Mouse (Mus musculus) liver, adult (tissue): ENCODE measurements around the gene Gm266.

Experiments used
- GATA4 ChIP-seq: IDR thresholded peaks from 2 replicates; pipeline ENCODE4 v1.6.1; 2014; ENCODE audit warnings: mild to moderate bottlenecking, low read length; ENCODE audit not compliant: insufficient replicate concordance

The Gm266 gene

DNA sequence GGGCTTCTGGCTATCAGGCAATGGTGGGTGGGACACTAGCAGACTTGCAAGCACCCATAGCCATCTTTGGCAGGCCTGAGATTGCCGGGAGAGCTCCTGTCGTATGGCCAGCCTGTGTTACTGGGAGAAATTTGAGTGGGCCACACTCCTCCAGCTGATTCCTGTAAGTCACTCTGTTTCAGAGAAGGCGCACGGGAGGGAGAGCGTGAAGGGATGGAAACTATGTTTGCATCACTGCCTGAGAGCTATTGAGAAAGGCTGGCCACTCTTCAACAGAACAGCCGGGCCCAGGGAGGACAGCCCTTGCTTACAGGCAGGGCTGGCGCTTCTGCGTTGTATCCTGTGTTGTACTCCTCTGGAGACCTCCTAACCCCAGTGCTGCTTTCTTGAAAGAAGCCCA, 49.0 kb downstream of the Gm266 start:
- no peak for TF ChIP-seq GATA4

DNA sequence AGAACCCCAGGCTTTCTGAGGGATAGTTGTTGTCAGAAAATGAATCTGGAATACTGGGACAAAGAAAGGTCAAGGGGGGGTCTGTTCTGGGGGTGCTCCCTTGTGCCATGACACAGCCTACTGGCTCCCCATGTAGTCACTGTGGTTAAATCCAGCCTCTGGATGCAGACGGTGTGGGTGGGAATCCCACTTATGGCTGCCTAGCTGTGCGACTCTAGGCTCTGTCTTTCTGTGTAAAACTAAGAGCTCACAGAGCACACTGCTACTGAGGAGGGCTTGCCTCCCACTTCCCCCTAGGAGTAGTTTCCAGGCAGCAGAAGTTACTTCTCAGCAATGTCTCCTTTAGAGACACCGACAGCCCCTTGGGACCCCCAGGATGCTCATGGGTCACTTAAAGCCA, 49.5 kb downstream of the Gm266 start:
- no peak for TF ChIP-seq GATA4

DNA sequence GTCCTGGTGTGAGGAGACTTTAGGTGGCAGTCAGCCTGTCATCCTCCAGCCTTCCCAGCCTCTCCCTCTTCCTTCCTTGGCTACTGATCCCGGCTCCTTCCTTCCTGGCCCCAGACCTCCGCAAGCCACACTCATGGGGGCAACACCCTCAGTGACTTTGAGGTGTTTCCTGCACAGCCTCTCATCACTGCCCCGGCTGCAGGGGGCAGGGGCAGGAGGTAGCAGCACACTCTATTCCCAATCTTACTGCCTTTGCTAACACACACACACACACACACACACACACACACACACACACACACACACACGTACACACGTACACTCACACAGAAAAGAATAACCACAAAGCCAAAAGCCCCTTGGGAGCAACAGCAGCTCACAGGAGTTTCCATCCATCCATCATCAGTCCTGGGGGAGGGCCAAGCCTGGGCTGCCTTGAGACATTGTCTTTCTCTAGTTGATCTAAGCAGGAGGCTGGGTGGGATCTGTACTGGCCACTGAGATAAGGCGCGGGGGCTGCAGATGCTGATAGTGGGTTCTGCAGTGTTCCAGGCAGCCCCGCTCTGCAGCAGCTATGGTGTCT, 50.8 kb downstream of the Gm266 start:
- TF ChIP-seq GATA4, result no peak; the same call in 1 of the 2 replicates
